Mouse (Mus musculus): Measurements from ENCODE around the gene Leo1. TPM values are rescaled to one million over a fixed set of nuclear protein-coding genes. Genes with fewer than 3 reads are reported as not detected.

The Leo1 gene
- polyA plus RNA-seq (2016; fragmentation: Nextera tagmentation; extraction: Ambion mirVana): 49.4 and 52.3 TPM in 2 replicates

- peaks cover 20% of the 10 kb centered on the region for H3K36me3 ChIP-seq
- peak within 1 kb of the TSS; percentile 97 for H3K4me3 ChIP-seq
- WGBS: 2% methylated on average over 42 of the region's 45 CpGs
- no peaks in the 10 kb centered on the region for H3K27me3 ChIP-seq (ENCODE audit: low read depth, poor library complexity, severe bottlenecking)
- no peaks in the 10 kb centered on the region for H3K9me3 ChIP-seq (replicated peaks)
- peak within 1 kb of the TSS; percentile 96 for H3K27ac ChIP-seq (replicated peaks)
- peaks cover 27% of the 10 kb centered on the region for H3K4me1 ChIP-seq
- peak; percentile 92 for DNase-seq (ENCODE audit: low spot score)
These were observed at the start of gene Leo1 for GRCm38 (mm10) chr9:75440796-75441666. TSS of gene Leo1 (plus strand) at chr9:75441524.

DNA sequence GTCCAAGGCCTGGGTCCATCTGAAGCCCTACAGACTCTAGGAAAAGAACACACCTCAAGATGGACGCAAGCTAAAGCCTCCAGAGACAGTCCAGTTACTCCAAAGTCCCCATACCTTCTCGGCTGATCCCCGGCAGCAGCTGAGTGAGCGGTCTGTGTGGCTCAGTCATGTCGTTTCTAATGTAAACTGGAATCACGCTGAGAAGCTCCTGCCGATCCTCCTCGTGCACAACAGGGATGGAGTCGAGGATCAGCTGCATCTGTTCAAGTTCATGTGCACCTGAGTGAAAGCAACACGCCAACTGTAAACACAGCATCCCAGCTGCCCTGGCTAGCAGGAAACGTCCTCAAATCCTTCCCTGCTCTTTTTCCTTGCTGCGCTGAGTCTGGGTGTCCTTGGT is 48.1 kb upstream of the Leo1 start:
- Histone ChIP-seq H3K36me3 (peaks cover 100% of the 10 kb centered on the region), H3K27me3 (ENCODE audit: low read depth, poor library complexity, severe bottlenecking) (no peaks in the 10 kb centered on the region), H3K4me3 (no peak overlapping the region), H3K27ac (replicated peaks) (no peak overlapping the region), H3K4me1 (peaks cover 2% of the 10 kb centered on the region; the same call in 1 of the 2 replicates), H3K9me3 (replicated peaks) (no peaks in the 10 kb centered on the region)
- DNase-seq (ENCODE audit: low spot score): no peak
- WGBS: 87% methylated on average over 12 of the region's 12 CpGs

DNA sequence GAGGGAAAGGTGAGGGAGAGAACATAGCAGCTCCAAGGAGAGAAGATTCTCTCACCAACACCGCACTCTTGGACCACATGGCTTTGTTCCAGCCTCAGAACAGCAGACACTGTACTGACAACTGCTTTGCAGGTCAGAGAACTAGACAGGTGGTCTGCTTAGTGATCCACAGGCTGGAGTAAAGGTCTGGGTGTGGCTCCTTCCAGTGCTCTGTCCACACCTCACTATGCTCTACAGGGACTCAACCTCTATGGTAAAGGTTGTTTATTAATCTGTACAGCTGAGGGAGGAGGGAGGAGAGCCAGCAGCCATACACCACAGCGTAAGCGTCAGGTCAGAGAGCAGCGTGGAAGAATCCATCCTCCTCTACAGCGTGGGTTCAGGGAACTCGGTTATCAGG is 45.4 kb upstream of the Leo1 start:
- Histone ChIP-seq H3K4me1 (peaks cover 6% of the 10 kb centered on the region; the same call in 1 of the 2 replicates), H3K4me3 (no peak overlapping the region), H3K9me3 (replicated peaks) (no peaks in the 10 kb centered on the region), H3K27me3 (ENCODE audit: low read depth, poor library complexity, severe bottlenecking) (no peaks in the 10 kb centered on the region), H3K27ac (replicated peaks) (no peak overlapping the region), H3K36me3 (peaks cover 87% of the 10 kb centered on the region)
- no peak for DNase-seq (ENCODE audit: low spot score)
- WGBS: 96% methylated on average over 6 of the region's 6 CpGs

DNA sequence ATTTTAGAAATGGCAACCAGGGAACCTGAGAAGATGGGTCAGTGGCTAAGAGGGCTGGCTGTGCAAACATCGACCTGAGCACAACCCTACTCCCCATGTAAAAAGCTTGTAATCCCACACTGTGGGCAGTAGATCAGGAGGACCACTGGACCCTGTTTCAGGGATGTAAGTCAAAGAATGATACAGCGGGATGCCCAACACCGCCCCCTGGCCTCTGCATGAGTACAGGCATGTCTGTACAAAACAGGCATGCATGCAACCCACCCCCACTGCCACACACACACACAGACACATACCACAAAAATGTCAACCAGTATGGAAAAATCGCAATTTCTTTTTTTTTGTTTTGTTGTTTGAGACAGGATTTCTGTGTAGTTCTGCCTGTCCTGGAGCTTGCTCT is 42.3 kb upstream of the Leo1 start:
- peaks cover 25% of the 10 kb centered on the region for H3K4me1 ChIP-seq
- no peaks in the 10 kb centered on the region for H3K9me3 ChIP-seq (replicated peaks)
- H3K27ac ChIP-seq (replicated peaks): no peak overlapping the region
- no peak overlapping the region for H3K4me3 ChIP-seq
- H3K36me3 ChIP-seq: peaks cover 56% of the 10 kb centered on the region
- no peak for DNase-seq (ENCODE audit: low spot score)
- no peaks in the 10 kb centered on the region for H3K27me3 ChIP-seq (ENCODE audit: low read depth, poor library complexity, severe bottlenecking)
- WGBS: 91% methylated on average over 4 of the region's 4 CpGs

- peaks cover 41% of the 10 kb centered on the region for H3K36me3 ChIP-seq
These were observed 40.7 kb upstream of the Leo1 start for GRCm38 (mm10) chr9:75400639-75401038.

DNA sequence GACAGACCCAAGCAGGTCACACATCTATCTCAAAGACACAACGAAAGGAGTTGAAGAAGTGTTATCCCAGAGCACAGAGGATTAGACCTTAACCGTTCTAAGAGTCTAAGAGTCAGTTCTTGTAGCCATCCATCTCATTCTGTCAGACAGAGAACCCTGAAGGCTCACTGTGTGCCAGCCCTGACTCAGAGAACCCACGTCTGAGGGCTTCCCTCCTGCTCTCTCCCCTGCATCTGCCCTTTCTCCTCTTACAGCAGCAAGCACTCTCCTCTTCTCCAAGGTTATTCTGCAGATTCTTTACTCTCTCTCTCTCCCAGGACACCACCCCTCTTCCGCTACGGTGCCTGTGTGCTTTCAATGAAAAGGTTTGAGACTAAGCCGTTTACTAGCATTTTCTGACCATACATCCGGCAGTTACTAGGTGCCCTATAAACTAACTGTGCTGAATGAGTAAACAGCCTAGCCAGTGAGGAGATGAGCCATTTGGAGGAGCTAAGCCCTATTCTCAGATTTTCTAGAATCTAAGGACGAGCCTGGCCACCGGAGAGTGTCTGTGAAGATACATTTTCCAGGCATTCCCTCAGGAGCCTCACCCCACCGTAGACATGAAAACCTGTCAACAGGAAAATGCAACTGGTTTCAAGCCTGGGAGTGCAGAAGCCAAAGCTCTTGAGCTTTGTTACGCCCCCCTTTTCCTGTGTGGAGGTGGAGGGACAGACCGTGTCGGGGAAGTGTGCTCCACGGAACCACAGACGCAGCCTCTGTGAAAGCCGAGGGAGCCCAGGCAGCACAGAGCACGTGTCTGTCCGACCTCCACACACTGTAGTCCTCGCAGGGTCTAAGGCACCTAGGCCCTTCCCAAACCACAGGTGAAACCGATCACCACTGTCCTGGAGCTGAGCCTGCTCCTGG is 39.5 kb upstream of the Leo1 start:
- peaks cover 35% of the 10 kb centered on the region for H3K36me3 ChIP-seq
- no peak for DNase-seq (ENCODE audit: low spot score)
- 87% methylated on average over 20 of the region's 20 CpGs for WGBS
- H3K4me1 ChIP-seq: peaks cover 47% of the 10 kb centered on the region
- no peaks in the 10 kb centered on the region for H3K27me3 ChIP-seq (ENCODE audit: low read depth, poor library complexity, severe bottlenecking)
- no peak overlapping the region for H3K27ac ChIP-seq (replicated peaks)
- H3K9me3 ChIP-seq (replicated peaks): no peaks in the 10 kb centered on the region
- H3K4me3 ChIP-seq: no peak overlapping the region

More at GRCm38 (mm10) chr9:75400639-75401038, 40.7 kb upstream of the Leo1 start:
- H3K4me3 ChIP-seq: no peak overlapping the region
- H3K4me1 ChIP-seq: peaks cover 39% of the 10 kb centered on the region
- no peak overlapping the region for H3K27ac ChIP-seq (replicated peaks)
- no peaks in the 10 kb centered on the region for H3K9me3 ChIP-seq (replicated peaks)
- no peaks in the 10 kb centered on the region for H3K27me3 ChIP-seq (ENCODE audit: low read depth, poor library complexity, severe bottlenecking)
- 91% methylated on average over 5 of the region's 5 CpGs for WGBS
- no peak for DNase-seq (ENCODE audit: low spot score)

- DNase-seq (ENCODE audit: low spot score): no peak
- WGBS: 84% methylated on average over 3 of the region's 3 CpGs
- Histone ChIP-seq H3K36me3 (peaks cover 18% of the 10 kb centered on the region), H3K4me3 (no peak overlapping the region), H3K27ac (replicated peaks) (no peak overlapping the region), H3K27me3 (ENCODE audit: low read depth, poor library complexity, severe bottlenecking) (no peaks in the 10 kb centered on the region), H3K9me3 (replicated peaks) (no peaks in the 10 kb centered on the region), H3K4me1 (peaks cover 59% of the 10 kb centered on the region)
These were observed 37.8 kb upstream of the Leo1 start for GRCm38 (mm10) chr9:75403520-75403919.

- no peak for DNase-seq (ENCODE audit: low spot score)
- H3K27ac ChIP-seq (replicated peaks): no peak overlapping the region
- H3K9me3 ChIP-seq (replicated peaks): no peaks in the 10 kb centered on the region
- H3K36me3 ChIP-seq: peaks cover 7% of the 10 kb centered on the region; the same call in 1 of the 2 replicates
- no peak overlapping the region for H3K4me3 ChIP-seq
- 95% methylated on average over 2 of the region's 2 CpGs for WGBS
- peaks cover 75% of the 10 kb centered on the region for H3K4me1 ChIP-seq
- H3K27me3 ChIP-seq (ENCODE audit: low read depth, poor library complexity, severe bottlenecking): no peaks in the 10 kb centered on the region; the same call in 1 of the 2 replicates
These were observed 35.2 kb upstream of the Leo1 start for GRCm38 (mm10) chr9:75406121-75406520.

DNA sequence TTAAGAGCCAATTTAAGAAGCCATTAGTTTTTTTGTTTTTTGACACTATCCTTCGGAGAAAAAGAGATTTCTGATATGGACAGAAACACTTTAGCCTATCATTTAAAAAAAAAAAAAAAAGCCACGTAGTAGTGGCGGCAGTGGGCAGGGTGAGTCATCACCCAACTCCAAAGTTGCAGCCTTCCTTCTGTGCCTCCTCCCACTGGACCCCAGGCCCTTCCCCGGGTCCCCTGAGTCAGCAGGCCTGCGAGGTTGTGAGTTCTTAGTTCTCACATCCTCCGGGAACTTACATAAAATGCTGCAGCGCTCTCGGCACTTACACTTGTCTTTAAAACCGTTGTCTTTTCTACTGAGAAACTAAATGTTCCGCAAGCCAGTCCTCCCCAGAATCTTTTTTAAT is 33.5 kb upstream of the Leo1 start:
- DNase-seq (ENCODE audit: low spot score): peak; percentile 21
- H3K9me3 ChIP-seq (replicated peaks): no peaks in the 10 kb centered on the region
- H3K27me3 ChIP-seq (ENCODE audit: low read depth, poor library complexity, severe bottlenecking): no peaks in the 10 kb centered on the region; the same call in 1 of the 2 replicates
- peaks cover 69% of the 10 kb centered on the region for H3K4me1 ChIP-seq
- peak overlapping the region; percentile 49 for H3K27ac ChIP-seq (replicated peaks)
- H3K36me3 ChIP-seq: peaks cover 7% of the 10 kb centered on the region; the same call in 1 of the 2 replicates
- 24% methylated on average over 10 of the region's 10 CpGs for WGBS
- H3K4me3 ChIP-seq: peak overlapping the region; percentile 92

DNA sequence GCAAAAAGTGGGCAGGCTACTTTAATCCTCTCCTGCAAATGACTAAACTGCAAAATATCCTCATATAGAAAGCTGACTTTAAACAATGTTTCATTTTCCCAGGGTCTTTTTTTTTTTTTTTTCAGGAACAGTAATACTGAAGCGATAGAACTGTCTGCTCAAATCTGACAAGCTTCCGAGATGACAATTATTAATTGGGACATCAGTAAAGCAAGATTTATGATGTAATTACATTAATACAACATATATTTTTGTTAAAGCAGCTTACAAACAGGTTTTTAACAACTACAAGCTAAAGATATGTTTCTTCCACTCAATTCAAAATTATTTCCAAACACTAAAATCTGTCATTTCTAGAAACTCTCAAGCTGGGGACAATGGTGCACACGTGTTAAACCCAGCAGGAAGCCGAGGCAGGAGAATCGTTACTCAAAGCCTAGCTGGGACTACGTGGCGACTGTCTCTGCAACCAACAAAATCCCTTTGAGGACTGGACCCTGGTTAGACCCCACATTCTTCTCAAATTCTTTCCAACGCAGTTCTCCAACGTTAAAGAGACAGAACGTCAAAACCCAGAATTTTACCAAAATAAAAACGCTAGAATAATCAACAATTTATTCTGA is 33.0 kb upstream of the Leo1 start:
- DNase-seq (ENCODE audit: low spot score): no peak
- H3K9me3 ChIP-seq (replicated peaks): no peaks in the 10 kb centered on the region
- no peaks in the 10 kb centered on the region; the same call in 1 of the 2 replicates for H3K27me3 ChIP-seq (ENCODE audit: low read depth, poor library complexity, severe bottlenecking)
- H3K4me3 ChIP-seq: peak overlapping the region; percentile 92
- H3K4me1 ChIP-seq: peaks cover 67% of the 10 kb centered on the region
- H3K27ac ChIP-seq (replicated peaks): peak overlapping the region; percentile 100
- WGBS: 7% methylated on average over 11 of the region's 11 CpGs
- H3K36me3 ChIP-seq: peaks cover 7% of the 10 kb centered on the region; the same call in 1 of the 2 replicates

GRCm38 (mm10) chr9:75409031-75409851 is 32.1 kb upstream of the Leo1 start:
- Histone ChIP-seq H3K4me3 (peak overlapping the region; percentile 92), H3K27me3 (ENCODE audit: low read depth, poor library complexity, severe bottlenecking) (no peaks in the 10 kb centered on the region; the same call in 1 of the 2 replicates), H3K9me3 (replicated peaks) (no peaks in the 10 kb centered on the region), H3K36me3 (peaks cover 7% of the 10 kb centered on the region; the same call in 1 of the 2 replicates), H3K4me1 (peaks cover 62% of the 10 kb centered on the region), H3K27ac (replicated peaks) (peak overlapping the region; percentile 100)
- peak; percentile 78 for DNase-seq (ENCODE audit: low spot score)
- WGBS: under 1% methylated on average over 84 of the region's 90 CpGs

Measured in midbrain, embryonic 10.5 days (tissue).